Mouse (Mus musculus): ENCODE measurements at regions not wholly inside any gene's neighbourhood (a gene's known extent, or its start where the extent isn't known, plus 50 kb on each side); places are given as distances from the start of the nearest gene placed in this dataset.

- TF ChIP-seq CTCF (IDR thresholded peaks at IDR 0.05) (no peak), POLR2A (IDR thresholded peaks at IDR 0.05; ENCODE audit: insufficient read depth, low read depth, low read length) (no peak), EP300 (IDR thresholded peaks at IDR 0.05; ENCODE audit: insufficient read depth, low read depth, low read length) (no peak)
- Histone ChIP-seq H3K27ac (no peak overlapping the region), H3K4me3 (no peak overlapping the region), H3K27me3 (ENCODE audit: control insufficient read depth, insufficient read depth, low read length) (no peaks in the 10 kb centered on the region), H3K79me2 (replicated peaks; ENCODE audit: control insufficient read depth, insufficient read depth, low read length) (no peaks in the 10 kb centered on the region), H3K9ac (ENCODE audit: low read depth, low read length) (no peak overlapping the region), H3K4me1 (ENCODE audit: control insufficient read depth, insufficient read depth, low read length) (no peaks in the 10 kb centered on the region), H3K36me3 (ENCODE audit: control insufficient read depth, insufficient read depth, low read length) (no peaks in the 10 kb centered on the region)
- no peak for DNase-seq
- intact Hi-C loops (cut with DNase I): no loop called here
- 51% methylated on average over 14 of the region's 14 CpGs for WGBS
Measured at GRCm38 (mm10) chr14:87865216-87866202, 449.1 kb downstream of the Tdrd3 start.

- no peak for DNase-seq
- Histone ChIP-seq H3K4me1 (ENCODE audit: control insufficient read depth, insufficient read depth, low read length) (no peaks in the 10 kb centered on the region), H3K79me2 (replicated peaks; ENCODE audit: control insufficient read depth, insufficient read depth, low read length) (no peaks in the 10 kb centered on the region), H3K4me3 (no peak overlapping the region), H3K27ac (no peak overlapping the region), H3K36me3 (ENCODE audit: control insufficient read depth, insufficient read depth, low read length) (no peaks in the 10 kb centered on the region), H3K27me3 (ENCODE audit: control insufficient read depth, insufficient read depth, low read length) (no peaks in the 10 kb centered on the region), H3K9ac (ENCODE audit: low read depth, low read length) (no peak overlapping the region)
- intact Hi-C loops (cut with DNase I): no loop called here
- 66% methylated on average over 3 of the region's 3 CpGs for WGBS
- TF ChIP-seq EP300 (IDR thresholded peaks at IDR 0.05; ENCODE audit: insufficient read depth, low read depth, low read length) (no peak), CTCF (IDR thresholded peaks at IDR 0.05) (no peak), POLR2A (IDR thresholded peaks at IDR 0.05; ENCODE audit: insufficient read depth, low read depth, low read length) (no peak)
Measured at GRCm38 (mm10) chr14:87901784-87902183, 485.3 kb downstream of the Tdrd3 start.

- DNase-seq: no peak
- Histone ChIP-seq H3K79me2 (replicated peaks; ENCODE audit: control insufficient read depth, insufficient read depth, low read length) (no peaks in the 10 kb centered on the region), H3K27ac (no peak overlapping the region), H3K36me3 (ENCODE audit: control insufficient read depth, insufficient read depth, low read length) (no peaks in the 10 kb centered on the region), H3K9ac (ENCODE audit: low read depth, low read length) (no peak overlapping the region), H3K4me1 (ENCODE audit: control insufficient read depth, insufficient read depth, low read length) (no peaks in the 10 kb centered on the region), H3K4me3 (no peak overlapping the region), H3K27me3 (ENCODE audit: control insufficient read depth, insufficient read depth, low read length) (no peaks in the 10 kb centered on the region)
- intact Hi-C loops (cut with DNase I): no loop called here
- WGBS: 68% methylated on average over 7 of the region's 7 CpGs
- no peak for TF ChIP-seq EP300 (IDR thresholded peaks at IDR 0.05; ENCODE audit: insufficient read depth, low read depth, low read length)
- TF ChIP-seq CTCF (IDR thresholded peaks at IDR 0.05): no peak
- no peak for TF ChIP-seq POLR2A (IDR thresholded peaks at IDR 0.05; ENCODE audit: insufficient read depth, low read depth, low read length)
Measured at GRCm38 (mm10) chr14:87902416-87902815, 486.0 kb downstream of the Tdrd3 start.
